15 mouse cellular contexts compared by ENCODE assay signal in genomic region chr8:117702701-117703100, GRCm38 (mm10). TPM values are rescaled to one million over a fixed set of nuclear protein-coding genes. Genes with fewer than 3 reads are reported as not detected.
DNase-seq lines count a peak whose midpoint lies in the region; ATAC-seq and TF ChIP-seq lines count a peak whose summit lies in the region.
"Had no signal": no experiment of that assay in that cellular context is flagged by ENCODE, and none has a peak within 500 bp of the region (broad histone marks: within the 10 kb centered on the region; RNA-seq: fewer than 3 reads in every experiment).

No protein-coding gene starts in this region.

- no peaks in the 10 kb centered on the region for H3K9me3 ChIP-seq in forebrain, embryonic 13.5 days (replicated peaks)
- no peaks in the 10 kb centered on the region for H3K9me3 ChIP-seq in forebrain, embryonic 10.5 days
- no peaks in the 10 kb centered on the region for H3K9me3 ChIP-seq in midbrain, postnatal 0 days (ENCODE audit: low read length)
- H3K9me3 ChIP-seq in midbrain, embryonic 13.5 days = no peaks in the 10 kb centered on the region
- H3K9me3 ChIP-seq in liver, embryonic 11.5 days (ENCODE audit: control insufficient read depth, low read length) = no peaks in the 10 kb centered on the region
- H3K9me3 ChIP-seq in stomach, embryonic 16.5 days (replicated peaks; ENCODE audit: control insufficient read depth, low read length) = no peaks in the 10 kb centered on the region
- H3K9me3 ChIP-seq: midbrain, embryonic 12.5 days; neural tube, embryonic 13.5 days had no signal

- no peak overlapping the region for H3K4me2 ChIP-seq in forebrain, embryonic 13.5 days
- no peak overlapping the region for H3K4me2 ChIP-seq in midbrain, postnatal 0 days (ENCODE audit: low read depth, low read length, poor library complexity, severe bottlenecking)
- H3K4me2 ChIP-seq in midbrain, embryonic 13.5 days (replicated peaks) = no peak overlapping the region
- H3K4me2 ChIP-seq in liver, embryonic 11.5 days = peak overlapping the region; percentile 28
- H3K4me2 ChIP-seq in stomach, embryonic 16.5 days (ENCODE audit: low read depth, low read length) = peak overlapping the region; percentile 25
- H3K4me2 ChIP-seq: midbrain, embryonic 12.5 days; neural tube, embryonic 13.5 days had no signal

- H3K27ac ChIP-seq in forebrain, embryonic 13.5 days = no peak overlapping the region
- H3K27ac ChIP-seq in forebrain, embryonic 10.5 days = no peak overlapping the region
- no peak overlapping the region for H3K27ac ChIP-seq in midbrain, postnatal 0 days (ENCODE audit: low read depth, low read length)
- no peak overlapping the region for H3K27ac ChIP-seq in midbrain, embryonic 13.5 days
- no peak overlapping the region for H3K27ac ChIP-seq in liver, embryonic 11.5 days (ENCODE audit: low read depth, low read length)
- H3K27ac ChIP-seq in stomach, embryonic 16.5 days (ENCODE audit: low read length) = peak overlapping the region; percentile 66
- H3K27ac ChIP-seq: midbrain, embryonic 12.5 days; neural tube, embryonic 13.5 days had no signal

- TF ChIP-seq CTCF in midbrain, postnatal 0 days (IDR thresholded peaks at IDR 0.05) = no peak

- H3K27me3 ChIP-seq in forebrain, embryonic 13.5 days = no peaks in the 10 kb centered on the region
- H3K27me3 ChIP-seq in forebrain, embryonic 10.5 days (ENCODE audit: poor library complexity, severe bottlenecking) = peaks cover 5% of the 10 kb centered on the region; the same call in 1 of the 2 replicates
- no peaks in the 10 kb centered on the region for H3K27me3 ChIP-seq in midbrain, postnatal 0 days (ENCODE audit: insufficient read depth, low read length)
- H3K27me3 ChIP-seq in midbrain, embryonic 13.5 days = no peaks in the 10 kb centered on the region
- H3K27me3 ChIP-seq in liver, embryonic 11.5 days (replicated peaks; ENCODE audit: control insufficient read depth, insufficient read depth, low read length) = no peaks in the 10 kb centered on the region
- no peaks in the 10 kb centered on the region for H3K27me3 ChIP-seq in stomach, embryonic 16.5 days (ENCODE audit: control insufficient read depth, insufficient read depth, low read length)
- H3K27me3 ChIP-seq: neural tube, embryonic 13.5 days had no signal

- intact Hi-C loops in left cerebral cortex, postnatal 10 days (cut with DNase I) = no loop called here

- no peaks in the 10 kb centered on the region for H3K36me3 ChIP-seq in forebrain, embryonic 13.5 days (ENCODE audit: poor library complexity, severe bottlenecking)
- H3K36me3 ChIP-seq in forebrain, embryonic 10.5 days (replicated peaks) = no peaks in the 10 kb centered on the region
- no peaks in the 10 kb centered on the region for H3K36me3 ChIP-seq in midbrain, postnatal 0 days (ENCODE audit: insufficient read depth, low read length)
- H3K36me3 ChIP-seq in midbrain, embryonic 13.5 days = no peaks in the 10 kb centered on the region
- H3K36me3 ChIP-seq in liver, embryonic 11.5 days (ENCODE audit: control insufficient read depth, insufficient read depth, low read length) = no peaks in the 10 kb centered on the region
- H3K36me3 ChIP-seq in stomach, embryonic 16.5 days (ENCODE audit: control insufficient read depth, insufficient read depth, low read length) = no peaks in the 10 kb centered on the region
- H3K36me3 ChIP-seq: G1E; midbrain, embryonic 12.5 days; neural tube, embryonic 13.5 days had no signal

- H3K4me1 ChIP-seq in forebrain, embryonic 13.5 days = peaks cover 19% of the 10 kb centered on the region
- peaks cover 32% of the 10 kb centered on the region for H3K4me1 ChIP-seq in forebrain, embryonic 10.5 days
- no peaks in the 10 kb centered on the region for H3K4me1 ChIP-seq in midbrain, postnatal 0 days (ENCODE audit: insufficient read depth, low read length)
- H3K4me1 ChIP-seq in midbrain, embryonic 13.5 days (replicated peaks) = peaks cover 12% of the 10 kb centered on the region
- H3K4me1 ChIP-seq in liver, embryonic 11.5 days (replicated peaks; ENCODE audit: control insufficient read depth, insufficient read depth, low read length) = no peaks in the 10 kb centered on the region
- H3K4me1 ChIP-seq in stomach, embryonic 16.5 days (ENCODE audit: control insufficient read depth, insufficient read depth, low read length) = no peaks in the 10 kb centered on the region

- no peak overlapping the region for H3K9ac ChIP-seq in forebrain, embryonic 13.5 days
- no peak overlapping the region for H3K9ac ChIP-seq in midbrain, postnatal 0 days (replicated peaks; ENCODE audit: low read length, poor library complexity, severe bottlenecking)
- no peak overlapping the region for H3K9ac ChIP-seq in midbrain, embryonic 13.5 days (replicated peaks)
- H3K9ac ChIP-seq in liver, embryonic 11.5 days (ENCODE audit: low read depth, low read length) = no peak overlapping the region
- H3K9ac ChIP-seq in stomach, embryonic 16.5 days (ENCODE audit: low read length) = peak overlapping the region; percentile 41
- H3K9ac ChIP-seq: midbrain, embryonic 12.5 days had no signal

- peak; percentile 43; the same call in 1 of the 2 replicates for ATAC-seq in forebrain, embryonic 13.5 days
- ATAC-seq in midbrain, postnatal 0 days (ENCODE audit: low FRiP score) = no peak
- no peak for ATAC-seq in midbrain, embryonic 13.5 days
- no peak for ATAC-seq in liver, embryonic 11.5 days (replicated peaks; ENCODE audit: low FRiP score)
- ATAC-seq in stomach, embryonic 16.5 days (ENCODE audit: insufficient read depth, low FRiP score) = no peak

- H3K4me3 ChIP-seq in forebrain, embryonic 13.5 days = no peak overlapping the region
- H3K4me3 ChIP-seq in forebrain, embryonic 10.5 days = no peak overlapping the region
- no peak overlapping the region for H3K4me3 ChIP-seq in midbrain, postnatal 0 days (ENCODE audit: low read depth, low read length)
- no peak overlapping the region for H3K4me3 ChIP-seq in midbrain, embryonic 13.5 days (replicated peaks)
- no peak overlapping the region for H3K4me3 ChIP-seq in liver, embryonic 11.5 days (ENCODE audit: low read depth, low read length)
- H3K4me3 ChIP-seq in stomach, embryonic 16.5 days (replicated peaks; ENCODE audit: low read length) = peak overlapping the region; percentile 28
- H3K4me3 ChIP-seq: midbrain, embryonic 12.5 days; neural tube, embryonic 13.5 days had no signal

- 18% methylated on average over 10 of the region's 10 CpGs for whole genome bisulfite sequencing in forebrain, embryonic 13.5 days
- WGBS in forebrain, embryonic 10.5 days = 43% methylated on average over 10 of the region's 10 CpGs
- WGBS in midbrain, postnatal 0 days = 55% methylated on average over 10 of the region's 10 CpGs
- 49% methylated on average over 10 of the region's 10 CpGs for WGBS in midbrain, embryonic 13.5 days
- WGBS in liver, embryonic 11.5 days = 66% methylated on average over 10 of the region's 10 CpGs
- WGBS in stomach, embryonic 16.5 days = 53% methylated on average over 10 of the region's 10 CpGs

- no peak for DNase-seq in forebrain, embryonic 10.5 days (ENCODE audit: extremely low spot score, low spot score)
- DNase-seq in midbrain, postnatal 0 days (ENCODE audit: low spot score) = peak; percentile 31
- no peak for DNase-seq in liver, embryonic 11.5 days (ENCODE audit: low spot score)
- no peak for DNase-seq in cerebellum, postnatal 36 days
- DNase-seq in left cerebral cortex, postnatal 10 days (ENCODE audit: extremely low spot score in 1 of 2, low spot score in 2 of 2) = no peak
- DNase-seq: cerebellum, adult 18-20 months; lung, postnatal 10 days had no signal

RNA-seq across cellular contexts. Expression of gene Hsd17b2, which starts 1.0 kb away (rescaled TPM):
- polyA plus RNA-seq in forebrain, embryonic 13.5 days (2015; fragmentation: Nextera tagmentation; extraction: Ambion mirVana) = 0.13 and 0.18 TPM in 2 replicates
- polyA plus RNA-seq in forebrain, embryonic 10.5 days (2016; fragmentation: Nextera tagmentation; extraction: Ambion mirVana) = not detected in 2 replicates
- not detected in 2 replicates for total RNA-seq in midbrain, postnatal 0 days (2014; rRNA removed)
- 0.36 and 0.38 TPM in 2 replicates for polyA plus RNA-seq in midbrain, postnatal 0 days (2015; fragmentation: Nextera tagmentation; extraction: Ambion mirVana)
- 0.16 TPM in 1 of 2 replicates, not detected in the other for polyA plus RNA-seq in midbrain, embryonic 13.5 days (2015; fragmentation: Nextera tagmentation; extraction: Ambion mirVana)
- polyA plus RNA-seq in liver, embryonic 11.5 days (2014; fragmentation: Nextera tagmentation; extraction: Ambion mirVana) = 13.8 and 15.6 TPM in 2 replicates
- 34.3 and 42.8 TPM in 2 replicates for polyA plus RNA-seq in stomach, embryonic 16.5 days (2015; fragmentation: Nextera tagmentation; extraction: Ambion mirVana)
- under 1 TPM in 1 of 2 experiments, not detected in 1; 0.56 TPM for total RNA-seq in left cerebral cortex, postnatal 10 days (2021)
- total RNA-seq: granulocyte monocyte progenitor cell, adult 5-6 weeks had no signal
- polyA plus RNA-seq: C2C12; G1E; midbrain, embryonic 12.5 days had no signal

RNA-seq across cellular contexts. Expression of gene Sdr42e1, which starts 29.2 kb away (rescaled TPM):
- polyA plus RNA-seq in forebrain, embryonic 13.5 days (2015; fragmentation: Nextera tagmentation; extraction: Ambion mirVana) = 0.83 and 0.90 TPM in 2 replicates
- polyA plus RNA-seq in forebrain, embryonic 10.5 days (2016; fragmentation: Nextera tagmentation; extraction: Ambion mirVana) = 0.32 and 0.42 TPM in 2 replicates
- 3.0 and 5.9 TPM in 2 replicates for total RNA-seq in midbrain, postnatal 0 days (2014; rRNA removed)
- 3.3 and 3.7 TPM in 2 replicates for polyA plus RNA-seq in midbrain, postnatal 0 days (2015; fragmentation: Nextera tagmentation; extraction: Ambion mirVana)
- 0.78 and 1.0 TPM in 2 replicates for polyA plus RNA-seq in midbrain, embryonic 13.5 days (2015; fragmentation: Nextera tagmentation; extraction: Ambion mirVana)
- polyA plus RNA-seq in liver, embryonic 11.5 days (2014; fragmentation: Nextera tagmentation; extraction: Ambion mirVana) = 1.0 and 1.7 TPM in 2 replicates
- 14.0 and 18.1 TPM in 2 replicates for polyA plus RNA-seq in stomach, embryonic 16.5 days (2015; fragmentation: Nextera tagmentation; extraction: Ambion mirVana)
- 1 to 10 TPM; 4.1 to 4.9 TPM for total RNA-seq in left cerebral cortex, postnatal 10 days (2021)
- polyA plus RNA-seq: C2C12, G1E had no signal

Comparison
In these comparisons a context has a peak if more than half of its experiments do, and no peak if none do; other contexts are left out.
1. H3K4me2 ChIP-seq: peak in liver, embryonic 11.5 days (single experiment) and stomach, embryonic 16.5 days (single experiment); none in forebrain, embryonic 13.5 days (single experiment), midbrain, postnatal 0 days (single experiment) and midbrain, embryonic 13.5 days (single experiment).
2. RNA of gene Hsd17b2, which starts 1.0 kb away (polyA plus RNA-seq): 34.3 to 42.8 TPM in stomach, embryonic 16.5 days and 13.8 to 15.6 TPM in liver, embryonic 11.5 days; 0.36 to 0.38 TPM in midbrain, postnatal 0 days, 0.16 TPM in midbrain, embryonic 13.5 days, 0.13 to 0.18 TPM in forebrain, embryonic 13.5 days and not detected in forebrain, embryonic 10.5 days; every median in the first group is over 10 times any median in the second.